Mouse (Mus musculus) limb, embryonic 12.5 days (tissue): ENCODE results near the gene Btbd11. TPM values are rescaled to one million over a fixed set of nuclear protein-coding genes. Genes with fewer than 3 reads are reported as not detected.
"Not testable (repeated sequence)": the region's sequence is repeated elsewhere in the genome, so short reads cannot be mapped to it uniquely, and the experiment has no call there.

Source experiments
- ATAC-seq: fragments of 200-750 bp; cut with Nextera tagmentation; 2 replicates; pipeline ENCODE4 v1.8.0; 2017; ENCODE audit warnings: low read depth, moderate TSS enrichment; ENCODE audit not compliant: insufficient number of reproducible peaks, insufficient read depth, low FRiP score, low TSS enrichment
- H3K27ac ChIP-seq: fragments of 300-500 bp; sonication (generic); 2 replicates; pipeline ENCODE4 v1.5.1; 2016; ENCODE audit warnings: mild to moderate bottlenecking, moderate library complexity
- H3K27me3 ChIP-seq: fragments of 300-500 bp; sonication (generic); 2 replicates; pipeline ENCODE4 v1.6.1; 2016; ENCODE audit warnings: mild to moderate bottlenecking, moderate library complexity
- H3K36me3 ChIP-seq: fragments of 300-500 bp; sonication (generic); 2 replicates; pipeline ENCODE4 v1.6.1; 2016; ENCODE audit warnings: mild to moderate bottlenecking, moderate library complexity
- H3K4me1 ChIP-seq: fragments of 300-500 bp; sonication (generic); replicated peaks from 2 replicates; pipeline ENCODE4 v1.6.1; 2016
- H3K4me2 ChIP-seq: fragments of 300-500 bp; sonication (generic); 2 replicates; pipeline ENCODE4 v1.6.1; 2016; ENCODE audit warnings: mild to moderate bottlenecking, moderate library complexity
- H3K4me3 ChIP-seq: fragments of 300-500 bp; sonication (generic); replicated peaks from 2 replicates; pipeline ENCODE4 v1.5.1; 2016; ENCODE audit warnings: mild to moderate bottlenecking
- H3K9ac ChIP-seq: fragments of 300-500 bp; sonication (generic); replicated peaks from 2 replicates; pipeline ENCODE4 v1.6.1; 2016; ENCODE audit warnings: mild to moderate bottlenecking, moderate library complexity
- H3K9me3 ChIP-seq: fragments of 300-500 bp; sonication (generic); 2 replicates; pipeline ENCODE4 v1.6.1; 2016; ENCODE audit warnings: mild to moderate bottlenecking, moderate library complexity
- WGBS: fragments of 180-500 bp; shearing (Covaris S2); methylation state at CpG from one replicate; pipeline ENCODE4 v1.1.7; 2016; 5-methylcytosine and 5-hydroxymethylcytosine counted together
- polyA plus RNA-seq: library from polyadenylated mRNA; unstranded; fragments of >200 nt; fragmentation: Nextera tagmentation; extraction: Ambion mirVana; gene quantifications from 2 replicates; pipeline ENCODE4 v1.2.1, GENCODE M21; 2016

Gene Btbd11
- polyA plus RNA-seq, 1 experiment from 2014 or later, result 12.1 TPM

DNA sequence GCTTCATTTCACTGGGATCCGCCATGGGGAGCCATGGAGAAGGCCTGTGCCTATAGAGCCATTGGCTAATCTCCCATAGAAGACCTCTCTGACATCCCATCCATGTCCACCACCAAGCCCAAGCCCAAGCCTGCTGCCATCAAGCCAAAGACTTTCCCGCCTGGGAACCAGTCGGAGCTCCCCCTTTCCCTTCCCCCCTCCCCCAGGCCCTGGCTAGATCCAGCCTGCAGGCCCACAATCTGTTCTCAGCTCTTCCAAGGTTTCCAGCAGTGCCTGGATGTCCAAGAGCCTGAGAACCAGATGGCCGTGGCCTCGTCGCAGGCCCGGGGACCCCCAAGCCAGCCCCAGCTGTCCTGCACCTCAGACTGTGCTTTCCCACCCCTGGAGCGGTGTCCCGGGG is 295.8 kb downstream of the Btbd11 start:
- Histone ChIP-seq H3K4me3 (no peak overlapping the region), H3K9ac (no peak overlapping the region)
- 87% methylated on average over 9 of the region's 9 CpGs for WGBS

GRCm38 (mm10) chr10:85694429-85694828 is 307.8 kb downstream of the Btbd11 start:
- not testable (repeated sequence) for H3K4me1 ChIP-seq, H3K9me3 ChIP-seq, H3K27ac ChIP-seq, H3K9ac ChIP-seq, H3K4me2 ChIP-seq, ATAC-seq, H3K27me3 ChIP-seq, H3K4me3 ChIP-seq, H3K36me3 ChIP-seq
- WGBS, result 82% methylated on average over 2 of the region's 2 CpGs

More for the DNA sequence above, 295.8 kb downstream of the Btbd11 start:
- Histone ChIP-seq H3K27me3 (no peaks in the 10 kb centered on the region), H3K9me3 (no peaks in the 10 kb centered on the region; the same call in 1 of the 2 replicates), H3K4me2 (no peak overlapping the region), H3K36me3 (no peaks in the 10 kb centered on the region), H3K27ac (no peak overlapping the region), H3K4me1 (no peaks in the 10 kb centered on the region)
- no peak for ATAC-seq

GRCm38 (mm10) chr10:85699721-85700120 is 313.1 kb downstream of the Btbd11 start:
- no peak overlapping the region for H3K9ac ChIP-seq
- no peaks in the 10 kb centered on the region for H3K9me3 ChIP-seq
- no peak for ATAC-seq

GRCm38 (mm10) chr10:85709790-85710189 is 323.2 kb downstream of the Btbd11 start:
- H3K27me3 ChIP-seq, ATAC-seq, H3K4me2 ChIP-seq, H3K4me1 ChIP-seq, H3K9me3 ChIP-seq, H3K9ac ChIP-seq, H3K27ac ChIP-seq, H3K36me3 ChIP-seq, H3K4me3 ChIP-seq: not testable (repeated sequence)
- WGBS, result 94% methylated on average over 4 of the region's 4 CpGs

More at GRCm38 (mm10) chr10:85699721-85700120, 313.1 kb downstream of the Btbd11 start:
- H3K4me1 ChIP-seq, result no peaks in the 10 kb centered on the region
- no peaks in the 10 kb centered on the region for H3K27me3 ChIP-seq
- no peaks in the 10 kb centered on the region for H3K36me3 ChIP-seq
- H3K27ac ChIP-seq, result no peak overlapping the region
- H3K4me3 ChIP-seq, result no peak overlapping the region
- no peak overlapping the region for H3K4me2 ChIP-seq

Other genes starting within 250 kb of the Btbd11 start
- gene Cry1, start 201.8 kb upstream of the Btbd11 start, polyA plus RNA-seq, result 43.0 and 44.8 TPM in 2 replicates